ENCODE assay signal across 8 mouse cellular contexts in the genomic region with DNA sequence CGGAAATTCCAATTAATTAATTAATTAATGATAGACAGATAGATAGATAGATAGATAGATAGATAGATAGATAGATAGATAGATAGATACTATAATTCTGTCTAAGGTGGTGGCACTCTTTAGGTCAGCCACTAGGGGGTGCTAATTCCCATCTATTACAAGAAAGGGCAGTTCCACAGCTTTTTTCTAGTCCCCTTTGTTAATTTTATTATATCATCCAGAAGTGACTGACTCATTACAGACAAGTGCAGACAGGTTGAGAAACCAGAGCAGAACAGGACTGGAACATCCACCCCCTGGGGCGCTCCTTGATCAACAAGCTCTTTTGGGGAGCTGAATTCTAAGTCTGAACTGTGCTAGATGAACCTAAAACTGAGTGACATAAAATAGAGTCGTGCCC. TPM values are rescaled to one million over a fixed set of nuclear protein-coding genes. Genes with fewer than 3 reads are reported as not detected.
A peak's percentile ranks its signal among the peaks of the same experiment; 100 is the strongest.
DNase-seq lines count a peak whose midpoint lies in the region; ATAC-seq and TF ChIP-seq lines count a peak whose summit lies in the region.
"Had no signal": no experiment of that assay in that cellular context is flagged by ENCODE, and none has a peak within 500 bp of the region (broad histone marks: within the 10 kb centered on the region; RNA-seq: fewer than 3 reads in every experiment).

No protein-coding gene starts in this region.

- no peak overlapping the region for H3K4me3 ChIP-seq in kidney, embryonic 15.5 days (replicated peaks)
- H3K4me3 ChIP-seq in embryonic facial prominence, embryonic 10.5 days, result no peak overlapping the region
- H3K4me3 ChIP-seq in limb, embryonic 14.5 days (replicated peaks; ENCODE audit: low read length), result no peak overlapping the region
- H3K4me3 ChIP-seq: lung, embryonic 15.5 days had no signal

- peaks cover 6% of the 10 kb centered on the region; the same call in 1 of the 2 replicates for H3K4me1 ChIP-seq in kidney, embryonic 15.5 days
- H3K4me1 ChIP-seq in embryonic facial prominence, embryonic 10.5 days, result peaks cover 22% of the 10 kb centered on the region
- no peaks in the 10 kb centered on the region for H3K4me1 ChIP-seq in limb, embryonic 14.5 days (ENCODE audit: control insufficient read depth, insufficient read depth, low read length)
- H3K4me1 ChIP-seq: lung, embryonic 15.5 days had no signal

- no peak overlapping the region for H3K4me2 ChIP-seq in kidney, embryonic 15.5 days
- no peak overlapping the region for H3K4me2 ChIP-seq in limb, embryonic 14.5 days (replicated peaks; ENCODE audit: low read depth, low read length, severe bottlenecking)
- H3K4me2 ChIP-seq: lung, embryonic 15.5 days had no signal

- 41% methylated on average over 3 of the region's 3 CpGs for WGBS in kidney, embryonic 15.5 days
- 35% methylated on average over 3 of the region's 3 CpGs for WGBS in embryonic facial prominence, embryonic 10.5 days
- WGBS in limb, embryonic 14.5 days, result 31% methylated on average over 3 of the region's 3 CpGs

- TF ChIP-seq POLR2A in limb, embryonic 14.5 days (IDR thresholded peaks at IDR 0.05; ENCODE audit: borderline replicate concordance, extremely low read depth, insufficient read depth, insufficient read length), result no peak

- no peaks in the 10 kb centered on the region for H3K27me3 ChIP-seq in kidney, embryonic 15.5 days
- no peaks in the 10 kb centered on the region for H3K27me3 ChIP-seq in embryonic facial prominence, embryonic 10.5 days (replicated peaks; ENCODE audit: low read depth, poor library complexity, severe bottlenecking)
- no peaks in the 10 kb centered on the region for H3K27me3 ChIP-seq in limb, embryonic 14.5 days (ENCODE audit: control insufficient read depth, insufficient read depth, low read length)
- H3K27me3 ChIP-seq: lung, embryonic 15.5 days had no signal

- H3K9me3 ChIP-seq in kidney, embryonic 15.5 days (replicated peaks), result no peaks in the 10 kb centered on the region
- no peaks in the 10 kb centered on the region for H3K9me3 ChIP-seq in embryonic facial prominence, embryonic 10.5 days
- no peaks in the 10 kb centered on the region for H3K9me3 ChIP-seq in limb, embryonic 14.5 days (ENCODE audit: control insufficient read depth, low read length)
- H3K9me3 ChIP-seq: lung, embryonic 15.5 days had no signal

- DNase-seq in kidney, adult 11 months, result peak; percentile 4
- DNase-seq in CD4-positive, CD25-positive, alpha-beta regulatory T cell, adult 2 months (ENCODE audit: low read depth, low spot score), result peak; percentile 83
- DNase-seq in Muller cell, postnatal 12 days (ENCODE audit: inconsistent ontology term), result peak; percentile 72
- DNase-seq in embryonic facial prominence, embryonic 10.5 days (ENCODE audit: low spot score), result peak; percentile 31
- DNase-seq in limb, embryonic 14.5 days (ENCODE audit: low spot score), result peak; percentile 78
- DNase-seq in spleen, postnatal 4 days (ENCODE audit: low spot score in 2 of 2), result peak; percentile 35 to 73

- H3K27ac ChIP-seq in kidney, embryonic 15.5 days, result no peak overlapping the region
- no peak overlapping the region for H3K27ac ChIP-seq in embryonic facial prominence, embryonic 10.5 days (replicated peaks)
- no peak overlapping the region for H3K27ac ChIP-seq in limb, embryonic 14.5 days (replicated peaks; ENCODE audit: low read depth, low read length)
- H3K27ac ChIP-seq: lung, embryonic 15.5 days had no signal

- H3K9ac ChIP-seq in kidney, embryonic 15.5 days, result no peak overlapping the region
- no peak overlapping the region for H3K9ac ChIP-seq in limb, embryonic 14.5 days (ENCODE audit: low read depth, low read length, severe bottlenecking)
- H3K9ac ChIP-seq: lung, embryonic 15.5 days had no signal

- no peaks in the 10 kb centered on the region for H3K36me3 ChIP-seq in kidney, embryonic 15.5 days
- H3K36me3 ChIP-seq in embryonic facial prominence, embryonic 10.5 days (replicated peaks), result no peaks in the 10 kb centered on the region
- no peaks in the 10 kb centered on the region for H3K36me3 ChIP-seq in limb, embryonic 14.5 days (ENCODE audit: control insufficient read depth, insufficient read depth, low read length)
- H3K36me3 ChIP-seq: lung, embryonic 15.5 days had no signal

- no peak for ATAC-seq in kidney, embryonic 15.5 days (replicated peaks; ENCODE audit: low FRiP score)
- no peak for ATAC-seq in limb, embryonic 14.5 days (ENCODE audit: low FRiP score, low read depth)

RNA-seq across cellular contexts. Expression of gene Commd8, which starts 4.7 kb away (rescaled TPM):
- polyA plus RNA-seq in kidney, embryonic 15.5 days (2015; fragmentation: Nextera tagmentation; extraction: Ambion mirVana), result 136 and 166 TPM in 2 replicates
- polyA plus RNA-seq in embryonic facial prominence, embryonic 10.5 days (2016; fragmentation: Nextera tagmentation; extraction: Ambion mirVana), result 148 and 153 TPM in 2 replicates
- 35.2 and 59.3 TPM in 2 replicates for polyA plus RNA-seq in limb, embryonic 14.5 days (2012; rRNA removed)
- polyA plus RNA-seq in limb, embryonic 14.5 days (2014; fragmentation: Nextera tagmentation; extraction: Ambion mirVana), result 152 TPM in 2 replicates

Comparison
In these comparisons a context has a peak if more than half of its experiments do, and no peak if none do; other contexts are left out.
1. DNase-seq: peak in every context shown above with its lines; median percentile 83 in CD4-positive, CD25-positive, alpha-beta regulatory T cell, adult 2 months; 78 in limb, embryonic 14.5 days; 72 in Muller cell, postnatal 12 days; 54 in spleen, postnatal 4 days; 31 in embryonic facial prominence, embryonic 10.5 days; 4 in kidney, adult 11 months.